Mouse (Mus musculus): ENCODE results near the gene Traf7. TPM values are rescaled to one million over a fixed set of nuclear protein-coding genes. Genes with fewer than 3 reads are reported as not detected.

Gene Traf7
- polyA plus RNA-seq, 1 experiment from 2014 or later, result 107 TPM

DNA sequence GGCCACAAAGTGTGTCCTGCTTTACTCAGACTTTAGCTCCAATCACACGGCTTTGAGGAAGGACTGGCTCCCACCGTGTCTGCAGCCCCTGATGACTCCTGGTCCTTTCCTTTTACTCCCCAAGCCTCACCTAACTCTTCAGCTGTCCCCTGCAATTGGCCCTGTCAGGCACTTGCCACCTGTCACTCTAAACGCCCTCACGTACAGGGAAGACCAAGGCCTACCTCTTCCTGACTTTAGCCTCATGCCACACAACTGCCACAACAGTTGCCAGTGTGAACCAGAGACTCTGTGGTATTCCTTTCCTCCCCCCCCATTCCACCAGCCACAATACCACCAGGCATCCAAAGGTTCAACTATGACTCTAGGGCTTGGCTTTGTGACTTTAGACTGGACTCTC lies 7.3 kb downstream of the Traf7 start:
- no peaks in the 10 kb centered on the region for H3K9me3 ChIP-seq
- 83% methylated on average over 4 of the region's 4 CpGs for WGBS

GRCm38 (mm10) chr17:24514270-24515257 lies 13.2 kb downstream of the Traf7 start:
- no peak overlapping the region for H3K4me2 ChIP-seq (replicated peaks)
- no peaks in the 10 kb centered on the region for H3K9me3 ChIP-seq
- WGBS, result 89% methylated on average over 24 of the region's 24 CpGs
- H3K4me1 ChIP-seq, result no peaks in the 10 kb centered on the region
- peaks cover 72% of the 10 kb centered on the region for H3K36me3 ChIP-seq
- peak; percentile 9 for ATAC-seq (replicated peaks)
- 0 out of 2 replicates have a peak overlapping the region, but pooled peaks have one; percentile 5 for H3K27ac ChIP-seq (replicated peaks)
- H3K4me3 ChIP-seq, result no peak overlapping the region
- no peaks in the 10 kb centered on the region for H3K27me3 ChIP-seq
- H3K9ac ChIP-seq (replicated peaks), result no peak overlapping the region

More for the DNA sequence above, 7.3 kb downstream of the Traf7 start:
- Histone ChIP-seq H3K36me3 (peaks cover 30% of the 10 kb centered on the region), H3K4me1 (peaks cover 6% of the 10 kb centered on the region), H3K27ac (replicated peaks) (no peak overlapping the region), H3K9ac (replicated peaks) (no peak overlapping the region), H3K4me2 (replicated peaks) (no peak overlapping the region), H3K4me3 (no peak overlapping the region), H3K27me3 (no peaks in the 10 kb centered on the region)
- no peak for ATAC-seq (replicated peaks)

DNA sequence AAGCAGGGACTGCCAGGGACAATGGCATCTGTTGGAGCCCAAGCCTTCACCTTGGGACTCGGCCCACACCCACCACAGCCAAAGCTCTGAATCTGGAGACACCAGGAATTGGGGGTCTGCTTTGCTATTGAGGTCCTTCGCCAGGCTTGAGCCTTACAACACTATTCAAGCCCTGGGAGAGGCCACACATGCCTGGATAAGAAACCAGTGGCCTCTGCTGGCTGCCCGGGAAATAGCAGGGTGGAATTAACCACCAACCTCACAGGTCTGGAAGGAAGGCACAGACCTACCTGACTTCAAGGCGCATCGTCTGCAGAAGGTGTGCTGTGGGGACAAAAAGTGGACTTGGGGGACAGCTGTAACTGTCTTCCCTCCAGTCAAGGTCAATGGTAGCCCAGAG lies 14.1 kb downstream of the Traf7 start:
- Histone ChIP-seq H3K4me1 (no peaks in the 10 kb centered on the region), H3K27me3 (no peaks in the 10 kb centered on the region), H3K9me3 (no peaks in the 10 kb centered on the region), H3K27ac (replicated peaks) (no peak overlapping the region), H3K36me3 (peaks cover 78% of the 10 kb centered on the region), H3K9ac (replicated peaks) (no peak overlapping the region), H3K4me3 (no peak overlapping the region), H3K4me2 (replicated peaks) (no peak overlapping the region)
- ATAC-seq (replicated peaks), result peak; percentile 62
- 49% methylated on average over 5 of the region's 5 CpGs for WGBS

- 83% methylated on average over 12 of the region's 12 CpGs for WGBS
- Histone ChIP-seq H3K27ac (replicated peaks) (no peak overlapping the region), H3K27me3 (no peaks in the 10 kb centered on the region), H3K4me2 (replicated peaks) (no peak overlapping the region), H3K36me3 (peaks cover 76% of the 10 kb centered on the region), H3K4me1 (no peaks in the 10 kb centered on the region), H3K9ac (replicated peaks) (no peak overlapping the region), H3K4me3 (no peak overlapping the region), H3K9me3 (no peaks in the 10 kb centered on the region)
- ATAC-seq (replicated peaks), result no peak
Measured at GRCm38 (mm10) chr17:24507806-24508460, 19.8 kb downstream of the Traf7 start.

DNA sequence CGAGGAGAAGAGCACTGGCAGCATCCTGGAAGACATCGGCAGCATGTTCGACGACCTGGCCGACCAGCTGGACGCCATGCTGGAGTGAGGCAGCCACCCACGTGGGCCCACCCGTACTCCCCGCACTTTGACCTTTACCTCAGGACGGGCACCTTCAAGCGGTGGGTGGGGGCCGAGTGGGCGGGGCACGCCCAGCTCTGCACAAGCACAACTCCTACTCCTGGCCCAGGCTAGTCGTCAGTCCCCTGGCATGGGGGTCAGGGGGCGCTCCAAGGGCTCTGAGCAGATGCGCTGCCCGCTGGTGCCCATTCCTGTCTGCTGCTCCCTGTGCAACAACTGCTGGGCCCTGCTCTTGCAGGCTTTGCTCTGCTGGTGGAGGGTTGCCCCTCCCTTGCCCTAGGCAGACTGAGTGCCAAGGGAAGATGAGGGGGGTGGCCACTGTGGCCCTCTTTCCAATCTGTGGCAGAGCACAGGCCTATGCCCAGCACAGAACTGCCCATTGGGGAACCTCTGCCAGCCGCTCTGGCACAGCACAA lies 20.5 kb downstream of the Traf7 start:
- no peak overlapping the region for H3K9ac ChIP-seq (replicated peaks)
- H3K36me3 ChIP-seq, result peaks cover 83% of the 10 kb centered on the region
- H3K27ac ChIP-seq (replicated peaks), result no peak overlapping the region
- H3K9me3 ChIP-seq, result no peaks in the 10 kb centered on the region
- ATAC-seq (replicated peaks), result no peak; the same call in 1 of the 2 replicates
- WGBS, result 60% methylated on average over 19 of the region's 19 CpGs
- no peaks in the 10 kb centered on the region for H3K4me1 ChIP-seq
- no peaks in the 10 kb centered on the region for H3K27me3 ChIP-seq
- H3K4me2 ChIP-seq (replicated peaks), result no peak overlapping the region
- H3K4me3 ChIP-seq, result no peak overlapping the region

DNA sequence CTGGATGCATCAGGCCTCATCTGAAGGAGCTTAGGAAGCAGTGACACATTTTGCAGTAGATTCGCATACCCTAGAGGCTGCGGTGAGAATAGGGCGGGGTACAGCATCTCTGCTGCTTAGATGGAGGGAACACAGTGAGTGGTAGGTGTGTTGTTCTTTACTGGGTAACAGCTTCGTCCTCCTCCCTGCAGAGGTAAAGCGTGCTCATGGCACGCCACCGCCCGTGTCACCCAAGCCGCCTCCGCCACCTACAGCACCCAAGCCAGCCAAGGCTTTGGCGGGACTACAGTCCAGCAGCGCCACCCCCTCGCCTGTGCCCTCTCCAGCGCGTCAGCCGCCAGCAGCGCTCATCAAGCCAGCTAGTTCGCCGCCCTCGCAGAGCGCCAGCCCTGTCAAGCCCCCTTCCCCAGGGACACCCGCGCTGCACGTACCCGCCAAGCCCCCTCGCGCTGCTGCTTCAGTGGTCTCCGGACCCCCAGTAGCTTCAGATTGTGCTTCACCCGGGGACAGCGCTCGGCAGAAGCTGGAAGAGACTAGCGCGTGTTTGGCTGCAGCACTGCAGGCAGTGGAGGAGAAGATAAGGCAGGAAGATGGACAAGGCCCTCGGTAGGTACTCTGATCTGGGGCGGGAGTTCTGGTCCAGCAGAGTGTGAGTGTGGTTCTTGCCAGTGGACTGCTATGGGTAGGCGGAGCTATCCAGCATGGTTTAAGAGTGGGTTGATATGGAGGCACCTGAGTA lies 21.2 kb downstream of the Traf7 start:
- H3K27me3 ChIP-seq, result no peaks in the 10 kb centered on the region
- H3K4me3 ChIP-seq, result no peak overlapping the region
- no peak overlapping the region for H3K27ac ChIP-seq (replicated peaks)
- H3K36me3 ChIP-seq, result peaks cover 83% of the 10 kb centered on the region
- H3K4me2 ChIP-seq (replicated peaks), result no peak overlapping the region
- ATAC-seq (replicated peaks), result no peak
- no peaks in the 10 kb centered on the region for H3K4me1 ChIP-seq
- no peaks in the 10 kb centered on the region for H3K9me3 ChIP-seq
- WGBS, result 30% methylated on average over 35 of the region's 36 CpGs
- H3K9ac ChIP-seq (replicated peaks), result no peak overlapping the region

- ATAC-seq (replicated peaks), result no peak
- H3K4me3 ChIP-seq, result no peak overlapping the region
- H3K9ac ChIP-seq (replicated peaks), result no peak overlapping the region
- H3K9me3 ChIP-seq, result no peaks in the 10 kb centered on the region
- no peaks in the 10 kb centered on the region for H3K4me1 ChIP-seq
- 93% methylated on average over 30 of the region's 30 CpGs for WGBS
- H3K27ac ChIP-seq (replicated peaks), result no peak overlapping the region
- H3K27me3 ChIP-seq, result no peaks in the 10 kb centered on the region
- no peak overlapping the region for H3K4me2 ChIP-seq (replicated peaks)
- peaks cover 83% of the 10 kb centered on the region for H3K36me3 ChIP-seq
Measured at GRCm38 (mm10) chr17:24505286-24505955, 22.3 kb downstream of the Traf7 start.

GRCm38 (mm10) chr17:24504085-24504484 lies 23.7 kb downstream of the Traf7 start:
- no peak overlapping the region for H3K4me3 ChIP-seq
- 86% methylated on average over 10 of the region's 10 CpGs for WGBS

DNA sequence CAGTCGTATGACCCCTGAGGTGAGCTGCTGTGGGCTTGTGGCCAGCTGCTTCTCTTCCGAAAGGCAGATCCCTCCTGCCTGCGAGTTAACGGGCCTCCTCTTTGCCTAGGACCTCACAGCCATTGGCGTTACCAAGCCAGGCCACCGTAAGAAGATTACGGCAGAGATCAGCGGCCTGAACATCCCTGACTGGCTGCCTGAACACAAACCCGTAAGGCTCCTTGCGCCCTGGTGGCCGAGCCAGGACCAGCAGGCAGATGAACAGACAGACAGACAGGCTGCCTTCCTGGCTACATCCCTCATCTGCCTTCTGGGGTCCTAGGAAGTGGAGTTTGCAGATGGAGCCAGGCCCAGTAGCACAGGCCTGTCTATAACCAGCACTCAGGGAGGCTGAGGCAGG lies 25.5 kb downstream of the Traf7 start:
- Histone ChIP-seq H3K27me3 (no peaks in the 10 kb centered on the region), H3K27ac (replicated peaks) (no peak overlapping the region), H3K4me1 (no peaks in the 10 kb centered on the region), H3K9me3 (no peaks in the 10 kb centered on the region), H3K4me3 (no peak overlapping the region), H3K4me2 (replicated peaks) (no peak overlapping the region), H3K36me3 (peaks cover 79% of the 10 kb centered on the region), H3K9ac (replicated peaks) (no peak overlapping the region)
- WGBS, result 34% methylated on average over 11 of the region's 11 CpGs
- ATAC-seq (replicated peaks), result no peak

More at GRCm38 (mm10) chr17:24504085-24504484, 23.7 kb downstream of the Traf7 start:
- no peak overlapping the region for H3K4me2 ChIP-seq (replicated peaks)
- H3K4me1 ChIP-seq, result no peaks in the 10 kb centered on the region
- no peak overlapping the region for H3K27ac ChIP-seq (replicated peaks)
- H3K9ac ChIP-seq (replicated peaks), result no peak overlapping the region
- H3K36me3 ChIP-seq, result peaks cover 79% of the 10 kb centered on the region
- no peaks in the 10 kb centered on the region for H3K9me3 ChIP-seq
- no peak for ATAC-seq (replicated peaks)
- H3K27me3 ChIP-seq, result no peaks in the 10 kb centered on the region

DNA sequence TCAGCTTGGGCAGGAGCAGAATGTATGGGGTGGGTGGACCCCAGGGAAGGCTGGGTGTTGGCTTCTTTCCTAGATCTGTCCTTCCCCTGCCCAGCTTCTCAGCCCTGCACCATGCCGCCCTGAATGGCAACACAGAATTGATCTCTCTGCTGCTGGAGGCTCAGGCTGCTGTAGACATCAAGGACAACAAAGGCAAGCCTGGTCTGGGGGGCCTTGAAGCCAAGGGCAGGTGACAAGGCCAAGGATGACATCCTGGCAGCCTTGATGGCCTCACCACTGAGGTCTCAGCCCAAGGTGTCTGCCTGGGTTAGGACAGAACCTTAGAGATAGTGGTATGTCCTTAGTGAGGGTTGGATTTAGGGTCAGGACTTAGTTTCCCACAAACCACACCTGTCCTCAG lies 31.7 kb downstream of the Traf7 start:
- Histone ChIP-seq H3K36me3 (peaks cover 43% of the 10 kb centered on the region), H3K4me3 (no peak overlapping the region), H3K27ac (replicated peaks) (0 out of 2 replicates have a peak overlapping the region, but pooled peaks have one; percentile 14), H3K4me2 (replicated peaks) (no peak overlapping the region), H3K4me1 (0 out of 2 replicates have a peak, but pooled peaks cover 8% of the 10 kb centered on the region), H3K27me3 (no peaks in the 10 kb centered on the region), H3K9me3 (no peaks in the 10 kb centered on the region), H3K9ac (replicated peaks) (no peak overlapping the region)
- no peak for ATAC-seq (replicated peaks)
- 79% methylated on average over 1 of the region's 1 CpGs for WGBS

DNA sequence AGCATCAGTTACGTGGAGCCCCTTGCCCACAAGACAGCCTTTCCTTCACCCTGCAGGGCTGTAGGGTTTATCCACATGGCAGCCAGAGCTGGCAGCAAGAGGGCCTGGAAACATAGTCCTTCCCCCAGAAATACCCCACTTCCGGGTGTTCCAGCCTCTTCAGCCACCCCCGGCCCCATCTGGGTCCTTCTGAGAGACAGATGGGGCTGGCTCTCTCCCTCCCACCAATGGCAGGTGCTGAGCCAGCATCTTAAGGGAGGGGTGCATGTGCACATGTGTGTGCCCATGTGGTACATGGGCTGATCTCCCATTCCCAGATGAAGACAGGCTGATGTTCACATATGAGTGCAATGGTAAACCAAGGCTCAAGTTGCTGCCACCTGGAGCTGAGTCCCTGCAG lies 32.3 kb downstream of the Traf7 start:
- H3K4me3 ChIP-seq, result no peak overlapping the region
- H3K36me3 ChIP-seq, result peaks cover 37% of the 10 kb centered on the region
- no peak overlapping the region for H3K4me2 ChIP-seq (replicated peaks)
- H3K4me1 ChIP-seq, result peaks cover 14% of the 10 kb centered on the region
- no peak overlapping the region for H3K9ac ChIP-seq (replicated peaks)
- 0 out of 2 replicates have a peak overlapping the region, but pooled peaks have one; percentile 14 for H3K27ac ChIP-seq (replicated peaks)
- H3K27me3 ChIP-seq, result no peaks in the 10 kb centered on the region
- no peak; the same call in 1 of the 2 replicates for ATAC-seq (replicated peaks)
- H3K9me3 ChIP-seq, result no peaks in the 10 kb centered on the region
- 75% methylated on average over 3 of the region's 3 CpGs for WGBS
